Mouse (Mus musculus) mesoderm, embryonic 11.5 days (tissue): ENCODE measurements at regions not wholly inside any gene's neighbourhood (a gene's known extent, or its start where the extent isn't known, plus 50 kb on each side); places are given as distances from the start of the nearest gene placed in this dataset.
A peak's percentile ranks its signal among the peaks of the same experiment; 100 is the strongest.

Experiments used
- DNase-seq: peaks from one replicate; pipeline ENCODE4 v3.0.0-alpha.2; 2012; ENCODE audit warnings: low read depth, low spot score

DNA sequence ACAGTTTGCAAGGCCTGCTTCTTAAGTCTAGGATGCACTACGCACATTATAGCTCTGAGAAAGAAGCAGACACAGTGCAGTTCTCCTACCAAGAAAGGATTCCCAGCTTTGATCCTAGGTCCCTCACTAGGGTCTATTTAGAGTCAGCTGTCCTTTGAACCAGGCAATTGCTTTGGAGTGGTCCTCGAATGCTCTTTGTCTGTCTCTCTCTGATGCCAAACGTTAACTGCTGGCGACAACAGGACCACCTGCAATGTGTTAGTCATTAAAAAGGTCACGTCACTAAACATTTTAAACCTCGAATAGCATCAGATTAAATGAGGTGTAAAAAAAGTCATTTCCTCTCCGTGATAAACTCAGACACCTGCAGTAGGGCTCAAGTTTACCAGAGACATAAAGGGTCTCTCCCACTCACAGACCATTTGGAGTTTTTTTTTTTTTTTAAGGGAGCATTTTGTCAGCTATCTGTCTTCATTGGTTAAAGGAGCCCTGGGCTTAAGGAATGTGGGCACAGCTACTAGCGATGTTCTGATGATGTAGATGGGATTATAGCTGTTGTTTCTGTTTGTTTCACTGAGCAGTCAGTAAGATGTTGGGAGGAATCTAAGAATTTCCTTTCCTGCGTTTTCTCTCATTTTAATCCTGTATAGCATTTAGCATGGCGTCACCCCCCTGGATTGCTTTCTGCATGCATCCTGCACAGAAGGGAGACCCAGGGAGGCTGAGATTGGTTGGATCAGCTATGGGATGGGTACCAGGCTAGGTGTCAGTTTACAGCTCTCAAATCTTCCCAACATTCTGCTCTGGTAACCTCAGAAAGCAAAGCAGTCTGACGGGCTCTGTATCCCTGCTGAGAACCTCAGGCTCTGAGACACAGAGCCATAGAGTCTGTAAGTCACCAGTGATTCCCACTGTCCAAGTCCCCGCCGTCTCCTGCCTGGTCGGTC, 615.3 kb upstream of the Sall1 start:
- peak; percentile 23 for DNase-seq

DNA sequence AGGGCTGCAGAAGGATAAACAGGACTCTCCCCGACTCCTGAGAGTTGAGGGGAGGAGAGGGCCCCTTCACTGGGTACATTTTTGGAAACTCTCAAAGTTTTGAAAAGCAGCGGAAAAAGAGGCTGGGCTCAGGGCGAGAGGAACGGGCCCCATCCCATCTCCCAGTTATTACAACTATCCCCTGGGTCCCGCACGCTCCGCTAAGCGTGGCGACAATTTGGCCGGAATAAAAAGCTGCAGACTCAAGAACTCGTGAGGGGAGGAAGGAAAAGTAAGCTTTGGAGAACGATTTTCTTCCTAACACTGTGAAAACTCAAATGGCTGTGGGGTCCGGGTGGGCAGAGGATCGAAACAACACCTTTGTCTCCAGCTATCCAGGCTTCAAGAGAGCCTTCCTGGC, 611.4 kb upstream of the Sall1 start:
- DNase-seq, result no peak

DNA sequence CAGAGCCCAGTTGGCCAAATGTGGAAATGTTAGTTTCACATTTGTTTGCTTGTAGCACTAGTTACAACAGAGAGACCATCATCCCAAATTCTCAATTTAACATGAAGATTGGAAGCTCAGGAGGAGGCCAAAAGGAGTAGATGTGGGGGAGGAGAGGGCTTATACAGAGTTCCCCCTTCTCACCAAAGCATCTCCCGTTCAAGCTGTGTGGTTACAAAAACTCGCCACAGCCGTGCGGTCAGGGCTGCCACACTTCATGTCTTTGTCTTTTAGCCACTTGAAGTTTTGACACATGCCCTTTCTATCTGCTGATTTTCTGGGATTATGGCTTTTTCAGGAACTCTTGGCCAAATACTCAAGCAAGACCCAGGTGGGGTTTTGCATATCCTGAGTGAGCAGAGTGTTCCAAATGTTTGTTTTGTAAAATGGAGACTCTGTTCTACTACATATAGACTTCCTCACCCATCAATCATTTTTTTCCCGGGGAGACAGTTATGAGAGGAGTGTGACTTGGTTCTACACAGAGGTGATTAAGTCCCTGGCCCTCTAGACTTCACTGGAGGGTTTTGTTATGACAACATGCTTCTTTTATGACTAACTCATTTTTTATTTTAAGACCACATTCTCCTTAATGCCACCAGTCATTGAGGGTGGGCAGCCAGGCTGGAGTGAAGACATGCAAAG, 605.4 kb upstream of the Sall1 start:
- DNase-seq, result no peak

DNA sequence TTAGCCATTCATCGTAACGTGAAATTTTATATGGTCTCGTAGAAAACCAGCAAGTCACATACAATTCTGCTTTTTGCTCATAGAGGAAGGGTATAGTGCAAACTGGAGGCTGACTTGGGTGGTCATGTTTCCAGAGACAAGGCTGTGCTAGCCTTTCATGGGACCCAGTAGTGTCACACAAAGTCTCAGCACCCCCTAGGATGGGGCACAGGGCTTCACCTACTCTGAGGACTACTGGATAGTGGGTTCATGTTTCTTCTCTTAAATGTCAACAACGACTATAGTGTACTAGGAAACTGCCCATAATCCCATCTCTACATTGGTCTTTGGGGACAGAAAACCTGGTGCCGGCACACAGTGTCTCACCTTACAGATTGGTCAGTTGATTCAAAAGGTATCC, 603.0 kb upstream of the Sall1 start:
- no peak for DNase-seq

DNA sequence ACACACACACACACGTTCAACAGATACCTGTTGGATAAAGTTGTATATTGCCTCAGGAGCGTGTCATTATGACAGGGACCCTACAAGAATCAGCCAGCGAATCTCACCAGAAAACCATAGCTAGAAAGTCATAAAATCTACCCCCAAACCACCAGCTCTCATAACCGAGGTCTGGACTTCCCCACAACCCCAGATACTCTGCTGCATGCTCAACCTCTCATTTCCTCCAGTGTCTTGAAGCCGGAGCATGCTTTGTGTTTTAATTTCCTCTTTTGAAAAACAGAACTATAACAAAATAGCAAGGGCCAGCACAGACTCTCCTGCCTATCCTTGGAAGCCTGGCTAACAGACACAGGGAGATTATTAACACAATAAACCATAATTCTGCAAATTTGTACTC, 597.4 kb upstream of the Sall1 start:
- no peak for DNase-seq

DNA sequence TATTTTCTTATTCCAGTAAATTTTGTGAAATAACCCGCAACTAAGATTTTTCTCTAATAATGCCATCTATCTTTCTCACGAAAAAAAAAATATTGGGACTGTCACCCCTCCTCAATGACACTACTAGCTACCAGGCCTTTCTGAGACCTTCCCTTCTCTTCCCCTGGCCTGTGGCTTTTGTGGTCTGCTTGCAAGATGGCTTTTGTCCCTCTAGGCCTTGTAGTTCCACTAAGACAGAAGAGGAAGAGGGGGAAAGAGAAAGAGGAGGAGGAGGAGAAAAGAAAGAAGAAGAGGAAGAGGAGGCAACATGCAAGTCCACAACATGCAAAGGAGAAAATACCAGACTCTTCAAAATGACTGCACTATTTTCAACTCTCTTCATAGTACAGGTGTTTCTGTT, 590.9 kb upstream of the Sall1 start:
- DNase-seq, result no peak

DNA sequence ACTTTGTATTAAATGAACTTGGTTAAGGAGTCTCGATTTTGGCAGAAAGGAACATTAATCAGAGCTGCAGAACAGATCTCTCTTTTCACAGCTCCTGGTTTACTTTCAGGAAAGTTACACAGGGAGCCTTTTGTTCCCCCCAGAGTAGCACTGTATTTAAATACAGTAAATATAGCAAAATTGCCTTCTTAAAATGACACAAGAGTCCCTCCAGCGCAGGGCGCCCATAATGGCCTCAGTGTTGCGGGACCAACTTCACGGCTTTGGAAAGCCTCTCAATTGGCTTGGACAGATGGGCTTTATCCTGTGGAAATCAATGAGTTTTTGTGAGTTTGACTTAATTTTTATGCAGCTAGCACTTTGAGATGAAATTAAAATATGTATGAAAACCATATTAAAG, 588.3 kb upstream of the Sall1 start:
- DNase-seq, result peak; percentile 16

DNA sequence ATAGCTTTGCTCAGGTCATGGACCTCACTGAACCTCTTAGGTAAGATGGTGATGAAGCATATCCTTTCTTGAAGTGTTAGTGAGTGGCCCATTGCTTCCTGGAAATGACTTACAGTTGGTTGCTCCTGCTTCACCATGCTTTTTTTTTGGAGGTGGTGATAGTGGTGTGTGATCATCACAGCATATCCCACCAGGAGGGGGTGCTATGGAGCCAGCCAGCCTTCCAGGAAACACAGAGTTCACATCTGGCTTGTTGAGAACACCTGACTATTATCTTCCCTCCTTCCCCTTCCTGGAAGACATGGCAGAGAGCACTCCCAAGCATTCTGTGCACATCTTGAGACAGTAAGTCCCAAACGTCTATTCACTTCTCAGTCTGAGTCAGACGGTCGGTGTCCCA, 586.6 kb upstream of the Sall1 start:
- no peak for DNase-seq

DNA sequence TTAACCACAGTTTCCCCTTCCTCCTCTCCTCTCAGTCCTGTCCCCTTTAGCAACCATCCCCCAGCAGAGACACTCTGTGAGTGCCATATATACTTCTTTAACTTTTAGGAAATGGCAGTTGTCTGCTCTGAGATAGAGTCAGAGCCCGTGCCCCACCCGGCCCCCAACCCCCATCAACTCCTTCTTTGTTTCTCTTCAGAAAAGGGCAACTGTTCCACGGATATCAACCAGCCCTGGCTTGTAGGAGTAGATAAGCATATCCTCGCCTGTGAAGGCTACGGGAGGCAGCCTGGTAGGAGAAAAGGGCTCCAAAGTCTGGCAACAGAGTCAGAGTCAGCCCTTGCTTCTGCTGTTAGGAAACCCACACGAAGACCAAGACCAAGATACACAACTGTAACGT, 574.1 kb upstream of the Sall1 start:
- no peak for DNase-seq

DNA sequence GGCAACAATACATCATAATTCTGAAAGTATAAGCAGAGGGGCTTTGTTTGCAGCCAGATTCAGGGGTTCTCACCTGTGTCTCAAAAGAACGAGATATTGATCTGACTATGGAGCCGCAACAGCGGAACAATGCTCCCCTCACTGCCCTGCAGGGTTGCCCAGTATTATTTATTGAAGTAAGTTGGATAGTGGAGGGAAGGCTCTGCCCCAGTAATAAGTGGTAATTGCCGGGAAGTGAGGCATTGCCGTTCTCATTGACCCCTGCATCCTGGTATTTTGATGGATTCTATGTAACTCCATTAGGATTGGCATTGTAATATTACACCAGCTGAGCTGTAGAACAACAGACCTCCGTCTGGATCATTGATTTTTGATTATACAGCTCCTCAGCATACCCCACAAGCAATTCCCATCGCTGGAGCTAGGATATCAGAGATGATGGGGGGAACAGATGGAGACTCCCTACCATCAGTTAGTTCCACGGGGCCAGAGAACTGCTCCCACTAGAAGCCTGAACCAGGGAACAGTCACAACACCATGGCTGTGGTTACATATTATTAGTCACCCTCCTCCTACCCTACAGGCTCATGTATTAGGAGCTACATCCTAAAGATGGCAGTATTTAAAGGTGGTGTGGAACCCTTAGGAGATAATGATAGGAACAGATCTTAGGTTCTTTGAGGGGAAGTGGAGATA, 572.0 kb upstream of the Sall1 start:
- peak; percentile 24 for DNase-seq

DNA sequence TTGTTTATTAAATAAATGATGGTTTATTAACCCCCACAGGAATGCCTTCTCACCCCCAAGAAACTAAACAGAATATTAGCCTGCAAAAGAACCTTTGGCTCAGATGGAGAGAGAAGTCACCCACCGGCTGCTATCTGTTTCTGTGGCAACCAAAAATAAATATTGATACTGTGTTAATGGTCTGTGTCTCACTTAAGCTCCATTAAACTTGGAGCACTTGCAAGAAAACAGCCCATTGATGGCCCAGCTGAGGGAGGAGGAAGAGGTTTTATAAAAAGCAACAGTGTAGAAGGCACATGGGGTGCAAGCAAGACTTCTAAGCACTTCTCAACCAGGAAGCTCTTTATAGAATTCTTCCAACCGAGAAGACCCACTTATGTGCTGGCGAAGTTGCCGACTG, 565.1 kb upstream of the Sall1 start:
- DNase-seq, result peak; percentile 42

DNA sequence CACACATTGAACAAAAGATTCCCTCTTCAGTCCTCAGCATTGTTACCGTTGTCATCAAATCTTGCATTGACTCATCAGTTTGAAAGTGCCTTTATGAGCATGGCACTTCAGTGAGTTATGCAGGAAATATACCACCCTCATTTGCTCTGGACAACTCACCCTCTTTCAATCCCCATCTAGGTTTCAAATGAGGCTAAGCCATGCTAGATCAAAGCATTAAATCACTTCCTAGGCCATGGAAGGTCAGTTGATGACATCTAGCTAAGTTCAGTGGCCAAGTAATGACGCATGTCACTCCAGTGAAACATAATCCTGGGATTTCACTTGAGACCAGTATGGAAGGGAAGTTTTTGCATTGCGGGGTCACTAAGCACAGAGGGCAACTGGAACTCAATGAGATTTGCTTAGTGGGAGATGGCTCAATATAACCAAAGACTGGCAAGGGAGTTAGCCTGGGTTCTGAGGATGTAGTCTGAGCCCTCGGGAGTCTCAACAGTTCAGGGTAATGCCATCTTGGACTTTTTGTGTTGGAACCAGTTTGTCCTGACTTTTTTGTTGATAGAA, 562.0 kb upstream of the Sall1 start:
- peak; percentile 17 for DNase-seq

DNA sequence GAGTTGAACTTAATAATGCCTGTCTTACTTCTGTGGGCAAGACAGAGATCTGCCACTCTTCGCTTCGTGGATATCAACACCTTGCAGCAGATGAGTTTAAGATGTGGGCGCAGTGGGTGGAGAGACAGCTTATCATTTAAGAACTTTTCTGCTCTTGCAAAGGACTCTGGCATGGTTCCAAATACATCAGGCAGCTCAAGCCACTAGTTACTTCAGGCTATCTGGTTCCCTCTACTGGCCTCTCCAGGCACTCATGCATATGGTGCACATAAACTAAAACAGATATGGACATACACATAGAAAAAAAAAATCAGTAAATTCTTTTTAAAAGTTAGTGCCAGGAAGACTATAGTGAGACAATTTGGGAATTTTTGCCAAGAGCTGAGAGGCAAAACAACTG, 560.5 kb upstream of the Sall1 start:
- no peak for DNase-seq

DNA sequence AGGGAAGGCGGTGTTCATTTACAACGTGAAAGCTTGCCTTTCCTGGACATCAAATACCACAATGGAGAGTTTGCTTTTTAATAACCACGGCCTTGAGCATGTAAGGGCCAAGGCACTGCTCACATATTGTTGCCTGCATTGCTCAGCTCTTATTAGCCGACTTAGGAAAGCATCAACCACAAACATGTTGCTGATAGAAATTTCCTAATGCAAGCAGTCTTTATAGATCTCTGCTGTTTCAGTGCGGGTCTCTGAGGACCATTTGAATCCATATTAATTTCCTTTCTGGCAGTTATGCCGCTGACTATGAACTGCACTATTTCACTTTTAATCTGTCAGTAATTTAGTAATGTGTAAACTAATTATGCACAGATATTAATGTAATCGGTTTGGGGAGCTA, 552.4 kb upstream of the Sall1 start:
- DNase-seq, result no peak

DNA sequence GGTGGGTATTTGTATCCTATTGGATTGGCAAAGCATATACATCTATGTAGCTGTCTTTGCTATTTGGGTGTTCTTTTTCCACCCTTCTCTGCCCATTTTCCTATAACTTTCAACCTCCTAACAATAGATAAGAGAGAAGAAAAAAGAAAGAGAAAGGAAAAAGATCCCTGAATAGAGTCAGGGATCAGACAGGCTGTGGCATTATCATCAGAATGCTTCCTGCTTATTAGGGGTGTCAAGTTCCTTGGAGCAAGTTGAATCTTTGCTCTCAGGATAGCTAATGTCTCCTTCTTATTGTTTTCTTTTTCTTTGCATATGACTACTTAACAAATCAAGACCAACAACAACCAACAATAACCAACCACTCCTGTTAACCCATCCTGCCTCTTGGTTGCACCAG, 539.1 kb upstream of the Sall1 start:
- DNase-seq, result no peak

DNA sequence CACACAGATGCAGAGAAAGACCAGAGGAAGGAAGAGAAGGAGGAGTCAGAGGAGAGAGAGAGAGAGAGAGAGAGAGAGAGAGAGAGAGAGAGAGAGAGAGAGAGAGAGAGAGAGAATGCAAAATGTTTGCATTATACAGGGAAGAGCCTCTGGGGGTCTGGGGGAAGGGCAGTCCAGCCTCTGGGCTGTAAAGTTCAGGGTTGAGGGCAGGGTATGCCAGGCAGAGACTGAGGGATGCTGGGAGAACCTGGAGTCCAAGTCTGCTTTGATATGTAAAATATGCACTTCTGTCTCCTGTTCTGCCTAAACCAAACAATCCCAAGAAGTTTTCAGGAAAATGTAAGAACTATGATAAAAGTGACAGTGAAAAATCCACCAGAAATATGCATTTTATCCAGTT, 538.6 kb upstream of the Sall1 start:
- DNase-seq, result no peak

DNA sequence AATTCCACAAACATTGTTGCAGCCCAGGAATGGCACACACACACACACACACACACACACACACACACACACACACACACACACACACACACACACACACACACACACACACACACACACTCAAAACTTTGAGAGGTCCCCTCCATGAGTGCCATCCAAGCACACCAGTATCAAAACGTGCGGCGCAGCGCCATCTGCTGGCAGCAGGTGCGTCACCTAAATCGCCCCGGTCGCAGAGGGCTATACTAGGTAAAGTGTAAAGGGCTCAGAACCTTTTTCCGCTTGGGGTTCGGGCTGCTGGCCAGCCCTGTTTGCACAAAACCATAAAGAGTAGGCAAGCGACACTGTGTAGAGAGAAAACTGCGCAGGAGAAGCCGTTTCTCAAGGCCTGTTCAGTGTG, 527.9 kb upstream of the Sall1 start:
- peak; percentile 87 for DNase-seq

DNA sequence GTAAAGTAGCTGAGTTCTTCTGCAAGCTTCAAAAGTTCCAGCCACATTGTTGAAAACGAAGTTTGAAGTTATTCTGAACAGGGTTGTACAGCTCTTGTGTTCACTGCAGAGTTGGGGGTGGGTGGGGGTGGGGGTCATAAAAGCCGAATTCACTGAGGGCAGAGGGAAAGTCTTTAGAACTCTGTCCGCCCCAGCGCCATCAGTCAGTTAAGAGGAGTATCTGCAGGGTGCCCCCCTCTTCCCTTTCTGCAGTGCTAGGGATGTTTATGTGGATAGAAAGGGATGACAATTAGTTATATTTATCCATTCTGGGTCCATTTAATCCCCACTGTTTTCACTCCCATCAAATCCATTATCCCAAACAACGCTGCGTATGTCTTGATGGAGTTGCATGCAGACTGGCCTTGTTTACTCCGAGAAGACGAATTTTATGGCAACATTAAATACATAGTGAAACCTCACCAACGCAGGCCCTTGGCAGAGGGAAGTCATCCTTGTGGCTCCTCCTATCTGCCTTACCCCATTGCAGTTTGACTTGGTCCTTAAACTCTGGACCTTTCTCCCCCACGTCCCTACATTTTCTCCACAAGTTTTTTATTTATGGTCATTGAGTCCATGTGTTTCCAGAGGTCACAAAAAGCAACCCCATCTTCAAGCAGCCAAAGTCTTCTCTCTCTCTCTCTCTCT, 526.8 kb upstream of the Sall1 start:
- DNase-seq, result no peak

DNA sequence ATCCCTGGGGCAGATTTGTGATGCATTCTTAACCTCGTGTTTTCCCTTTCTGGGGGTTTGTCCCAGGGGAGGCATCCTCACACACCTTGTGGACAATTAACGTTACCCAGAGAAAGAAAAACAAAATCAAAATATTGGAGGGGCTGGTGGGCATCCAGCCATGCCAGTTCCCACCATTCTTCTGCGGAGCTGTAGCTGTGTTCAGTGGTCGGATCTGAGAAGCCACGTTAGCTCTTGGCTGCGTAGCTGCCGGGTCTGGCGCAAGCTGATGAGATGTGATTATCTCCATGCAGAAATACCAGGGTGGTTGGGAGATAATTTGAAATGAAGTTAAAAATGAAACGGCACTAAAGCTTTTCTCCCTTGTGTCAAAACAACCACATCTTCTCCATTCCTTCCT, 525.4 kb upstream of the Sall1 start:
- DNase-seq, result no peak

DNA sequence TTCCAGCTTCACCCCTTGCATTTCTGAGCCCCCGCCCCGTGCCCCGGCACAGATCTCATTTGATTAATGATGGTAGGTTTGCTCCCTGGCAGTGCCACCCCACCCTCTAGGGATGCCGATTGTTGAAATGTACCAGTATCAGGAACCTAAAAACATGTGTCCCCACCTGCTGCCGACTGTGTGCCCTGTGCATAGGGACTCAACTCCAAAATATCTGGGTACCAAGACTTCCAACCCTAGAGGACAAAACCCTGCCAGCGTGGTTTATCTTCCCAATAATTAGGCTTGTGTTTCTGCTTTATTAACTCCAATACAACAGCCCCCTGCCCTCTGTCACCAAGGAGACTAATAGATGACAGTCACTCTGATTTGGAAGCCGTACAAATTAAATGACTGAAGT, 524.7 kb upstream of the Sall1 start:
- no peak for DNase-seq

DNA sequence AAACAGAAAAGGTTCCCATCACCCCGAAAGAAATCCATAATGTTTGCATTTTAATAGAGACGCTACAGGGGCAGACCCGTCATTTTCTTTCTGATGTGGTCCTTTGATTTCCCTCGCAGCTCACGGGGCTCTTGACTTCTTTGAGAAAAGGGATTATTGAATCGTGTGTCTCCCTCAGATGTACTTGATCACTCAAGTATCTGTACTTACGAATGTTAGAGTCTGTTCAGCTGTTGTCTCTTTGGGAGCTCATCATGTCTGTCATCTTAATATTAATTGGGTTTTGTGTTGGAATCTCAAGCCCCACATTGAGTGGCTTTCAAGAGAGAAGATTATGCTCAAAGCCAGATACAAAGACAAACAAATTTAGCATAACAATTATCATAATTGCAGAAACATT, 523.0 kb upstream of the Sall1 start:
- DNase-seq, result no peak

DNA sequence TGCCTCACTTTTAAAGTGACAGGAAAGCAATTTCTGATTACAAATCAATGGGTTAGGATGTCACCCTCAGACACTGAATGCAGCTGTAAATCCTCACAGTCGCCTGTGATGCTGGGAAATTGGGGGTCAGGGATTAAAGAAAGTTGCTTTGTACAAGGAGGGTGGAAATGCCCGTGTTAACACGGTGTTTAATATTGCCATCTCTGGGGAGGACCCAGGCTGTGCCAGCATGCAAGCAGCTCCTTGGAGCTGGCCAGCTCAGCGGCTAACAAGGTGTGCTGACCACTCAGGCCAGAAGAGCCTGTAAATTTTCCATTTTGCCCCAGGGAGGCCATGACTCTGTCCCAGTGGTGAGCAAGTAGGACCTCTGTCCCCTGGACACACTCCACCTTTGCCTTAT, 522.5 kb upstream of the Sall1 start:
- DNase-seq, result no peak
